Mouse (Mus musculus): ENCODE results near the gene Hoxd1. TPM values are rescaled to one million over a fixed set of nuclear protein-coding genes. Genes with fewer than 3 reads are reported as not detected.

Hoxd1 gene
- polyA plus RNA-seq, 2 experiments, result not detected

DNA sequence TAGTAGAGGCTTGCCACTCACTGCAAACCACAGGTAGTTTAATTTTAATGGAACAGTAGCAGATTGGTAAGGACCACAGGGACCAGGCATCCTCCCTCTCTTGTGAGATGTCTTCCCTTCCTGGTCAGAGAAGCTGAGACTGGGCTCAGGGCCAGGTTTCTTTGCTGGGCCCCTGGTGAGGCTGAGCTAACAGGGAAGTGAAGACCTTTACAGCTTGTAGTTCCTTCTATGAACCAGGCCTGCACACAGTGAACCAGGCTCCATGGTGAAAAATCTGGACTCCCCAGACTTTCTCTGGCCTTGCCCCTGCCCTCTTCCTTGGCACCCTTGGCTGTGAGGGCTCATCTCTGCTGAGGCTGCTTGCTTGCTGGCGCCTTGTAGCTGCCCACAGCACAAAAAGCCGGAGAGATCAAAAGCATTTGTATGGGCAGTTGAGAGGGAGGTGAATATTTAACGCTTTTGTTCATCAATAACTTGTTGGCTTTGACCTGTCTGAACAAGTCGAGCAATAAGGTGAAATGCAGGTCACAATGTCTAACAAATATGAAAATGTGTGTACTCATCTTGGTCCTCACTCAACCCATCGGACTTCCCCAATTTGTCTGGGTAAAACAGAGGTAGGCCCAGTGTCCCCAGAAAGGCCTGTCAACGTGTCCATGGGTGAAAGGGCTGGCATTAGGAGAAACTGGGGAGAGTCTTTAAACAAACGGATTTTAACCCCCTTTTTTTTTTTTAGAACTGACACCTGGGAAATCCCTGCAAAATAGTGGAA lies 38.4 kb upstream of the Hoxd1 start:
- ATAC-seq (ENCODE audit: insufficient read depth), result no peak
- DNase-seq (ENCODE audit: low read depth in 3 of 3, low spot score in 3 of 3), result no peak

DNA sequence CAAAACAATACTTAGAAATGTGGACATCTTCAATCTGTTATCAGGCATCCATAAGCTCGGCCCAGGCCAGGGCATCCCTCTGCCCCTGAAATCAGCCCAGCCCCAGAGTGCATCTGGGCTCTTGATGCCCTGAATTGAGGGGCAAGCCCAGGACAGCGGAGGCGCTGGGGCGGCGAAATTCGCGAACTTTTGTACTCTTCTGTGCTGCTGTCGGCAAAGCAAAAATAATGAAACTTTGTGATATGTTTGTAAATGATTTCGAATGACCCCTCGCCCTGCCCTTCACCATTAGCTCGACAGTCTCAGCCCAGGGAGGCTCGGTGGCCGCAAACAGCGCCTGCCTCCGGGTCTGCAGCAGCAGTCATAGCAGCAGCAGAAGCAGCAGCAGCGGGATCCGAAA lies 37.6 kb upstream of the Hoxd1 start:
- no peak overlapping the region for H3K9ac ChIP-seq (replicated peaks)
- H3K4me2 ChIP-seq (ENCODE audit: low read depth), result no peak overlapping the region
- H3K27ac ChIP-seq, result no peak overlapping the region
- ATAC-seq (ENCODE audit: insufficient read depth) (no peak), DNase-seq (ENCODE audit: low read depth in 3 of 3, low spot score in 3 of 3) (no peak)
- no peak overlapping the region for H3K4me3 ChIP-seq (ENCODE audit: insufficient read depth in 1 of 2, low read depth in 2 of 2, low read length in 2 of 2)
- H3K27me3 ChIP-seq (ENCODE audit: control insufficient read depth, insufficient read depth, low read length), result peaks cover 90% of the 10 kb centered on the region
- no peak for TF ChIP-seq CTCF (IDR thresholded peaks at IDR 0.05; ENCODE audit: low read depth)
- no peak for TF ChIP-seq EP300 (IDR thresholded peaks at IDR 0.05; ENCODE audit: low read depth)
- 32% methylated on average over 17 of the region's 17 CpGs for WGBS (ENCODE audit: insufficient replicate concordance)
- H3K9me3 ChIP-seq (ENCODE audit: control insufficient read depth, low read length), result no peaks in the 10 kb centered on the region
- no peaks in the 10 kb centered on the region for H3K4me1 ChIP-seq (replicated peaks; ENCODE audit: control insufficient read depth in 2 of 2, insufficient read depth in 2 of 2, low read length in 1 of 2)
- no peaks in the 10 kb centered on the region for H3K36me3 ChIP-seq (replicated peaks; ENCODE audit: control insufficient read depth, insufficient read depth, low read depth)

More for the DNA sequence above, 38.4 kb upstream of the Hoxd1 start:
- Histone ChIP-seq H3K27me3 (ENCODE audit: control insufficient read depth, insufficient read depth, low read length) (peaks cover 89% of the 10 kb centered on the region), H3K9me3 (ENCODE audit: control insufficient read depth, low read length) (no peaks in the 10 kb centered on the region), H3K36me3 (replicated peaks; ENCODE audit: control insufficient read depth, insufficient read depth, low read depth) (no peaks in the 10 kb centered on the region), H3K4me3 (ENCODE audit: insufficient read depth in 1 of 2, low read depth in 2 of 2, low read length in 2 of 2) (no peak overlapping the region), H3K27ac (no peak overlapping the region), H3K4me2 (ENCODE audit: low read depth) (no peak overlapping the region), H3K4me1 (replicated peaks; ENCODE audit: control insufficient read depth in 2 of 2, insufficient read depth in 2 of 2, low read length in 1 of 2) (no peaks in the 10 kb centered on the region), H3K9ac (replicated peaks) (no peak overlapping the region)
- TF ChIP-seq CTCF (IDR thresholded peaks at IDR 0.05; ENCODE audit: low read depth) (no peak), EP300 (IDR thresholded peaks at IDR 0.05; ENCODE audit: low read depth) (no peak)
- 30% methylated on average over 7 of the region's 7 CpGs for WGBS (ENCODE audit: insufficient replicate concordance)

DNA sequence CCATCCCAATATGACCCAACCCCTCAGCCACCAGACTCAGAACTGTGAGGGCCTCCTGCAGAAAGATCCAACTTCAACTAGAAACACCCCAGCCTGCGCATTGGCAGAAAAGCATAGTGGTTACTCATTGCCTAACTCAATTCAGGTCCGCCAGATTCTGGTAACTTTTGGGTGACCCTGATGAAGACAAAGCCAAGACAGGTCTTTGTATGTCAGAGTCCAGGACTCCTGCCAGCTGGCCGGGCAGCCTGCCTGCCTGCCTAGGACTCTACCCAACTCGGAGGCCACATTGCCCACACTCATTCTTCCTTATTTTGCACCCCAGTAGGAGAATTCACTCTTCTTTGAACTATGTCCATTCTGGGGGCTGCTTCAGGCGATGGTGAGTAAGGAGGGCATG lies 36.2 kb upstream of the Hoxd1 start, which contains the start of gene Gm28230:
Gene Gm28230, plus strand, starts transcription at position 178 of the 400 bp plus-strand sequence.
- 32% methylated on average over 5 of the region's 5 CpGs for WGBS (ENCODE audit: insufficient replicate concordance)

DNA sequence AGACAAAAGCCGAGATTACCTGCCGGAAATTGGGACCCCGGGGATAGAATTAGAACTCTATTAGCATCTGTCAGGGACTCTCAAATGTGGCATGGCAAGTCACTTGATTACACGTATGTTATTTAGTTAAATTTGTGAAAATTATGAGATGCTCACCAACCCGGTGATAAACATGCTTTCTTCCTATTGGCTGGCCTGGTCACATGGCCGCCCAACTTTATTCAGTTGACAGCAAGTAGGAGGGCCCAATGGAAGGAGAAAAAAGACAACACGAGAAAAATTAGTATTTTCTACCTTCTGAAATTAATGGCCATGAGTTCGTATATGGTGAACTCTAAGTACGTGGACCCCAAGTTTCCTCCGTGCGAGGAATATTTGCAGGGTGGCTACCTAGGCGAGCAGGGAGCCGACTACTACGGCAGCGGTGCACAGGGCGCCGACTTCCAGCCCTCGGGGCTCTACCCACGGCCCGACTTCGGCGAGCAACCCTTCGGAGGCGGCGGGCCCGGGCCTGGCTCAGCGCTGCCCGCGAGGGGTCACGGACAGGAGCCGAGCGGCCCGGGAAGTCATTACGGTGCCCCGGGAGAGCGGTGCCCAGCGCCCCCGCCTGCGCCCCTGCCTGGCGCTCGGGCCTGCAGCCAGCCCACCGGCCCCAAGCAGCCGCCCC lies 35.7 kb upstream of the Hoxd1 start:
- 7% methylated on average over 43 of the region's 43 CpGs for WGBS (ENCODE audit: insufficient replicate concordance)
- no peak overlapping the region for H3K9ac ChIP-seq (replicated peaks)
- DNase-seq (ENCODE audit: low read depth in 3 of 3, low spot score in 3 of 3) (no peak), ATAC-seq (ENCODE audit: insufficient read depth) (no peak)
- H3K36me3 ChIP-seq (replicated peaks; ENCODE audit: control insufficient read depth, insufficient read depth, low read depth), result no peaks in the 10 kb centered on the region
- H3K27ac ChIP-seq, result no peak overlapping the region
- no peak for TF ChIP-seq CTCF (IDR thresholded peaks at IDR 0.05; ENCODE audit: low read depth)
- TF ChIP-seq EP300 (IDR thresholded peaks at IDR 0.05; ENCODE audit: low read depth), result no peak
- H3K4me2 ChIP-seq (ENCODE audit: low read depth), result peak overlapping the region; percentile 18; the same call in 1 of the 2 replicates
- H3K4me1 ChIP-seq (replicated peaks; ENCODE audit: control insufficient read depth in 2 of 2, insufficient read depth in 2 of 2, low read length in 1 of 2), result no peaks in the 10 kb centered on the region
- H3K4me3 ChIP-seq (ENCODE audit: insufficient read depth in 1 of 2, low read depth in 2 of 2, low read length in 2 of 2), result no peak overlapping the region
- no peaks in the 10 kb centered on the region for H3K9me3 ChIP-seq (ENCODE audit: control insufficient read depth, low read length)
- H3K27me3 ChIP-seq (ENCODE audit: control insufficient read depth, insufficient read depth, low read length), result peaks cover 92% of the 10 kb centered on the region

More for the DNA sequence above, 36.2 kb upstream of the Hoxd1 start, which contains the start of gene Gm28230:
- H3K27ac ChIP-seq, result no peak within 1 kb of the TSS
- no peaks in the 10 kb centered on the region for H3K4me1 ChIP-seq (replicated peaks; ENCODE audit: control insufficient read depth in 2 of 2, insufficient read depth in 2 of 2, low read length in 1 of 2)
- TF ChIP-seq EP300 (IDR thresholded peaks at IDR 0.05; ENCODE audit: low read depth), result no peak
- no peak for TF ChIP-seq CTCF (IDR thresholded peaks at IDR 0.05; ENCODE audit: low read depth)
- DNase-seq (ENCODE audit: low read depth in 3 of 3, low spot score in 3 of 3), result no peak
- peaks cover 92% of the 10 kb centered on the region for H3K27me3 ChIP-seq (ENCODE audit: control insufficient read depth, insufficient read depth, low read length)
- H3K4me2 ChIP-seq (ENCODE audit: low read depth), result peak within 1 kb of the TSS; percentile 18; the same call in 1 of the 2 replicates
- no peak for ATAC-seq (ENCODE audit: insufficient read depth)
- no peaks in the 10 kb centered on the region for H3K36me3 ChIP-seq (replicated peaks; ENCODE audit: control insufficient read depth, insufficient read depth, low read depth)
- no peak within 1 kb of the TSS for H3K4me3 ChIP-seq (ENCODE audit: insufficient read depth in 1 of 2, low read depth in 2 of 2, low read length in 2 of 2)
- no peak within 1 kb of the TSS for H3K9ac ChIP-seq (replicated peaks)
- no peaks in the 10 kb centered on the region for H3K9me3 ChIP-seq (ENCODE audit: control insufficient read depth, low read length)

DNA sequence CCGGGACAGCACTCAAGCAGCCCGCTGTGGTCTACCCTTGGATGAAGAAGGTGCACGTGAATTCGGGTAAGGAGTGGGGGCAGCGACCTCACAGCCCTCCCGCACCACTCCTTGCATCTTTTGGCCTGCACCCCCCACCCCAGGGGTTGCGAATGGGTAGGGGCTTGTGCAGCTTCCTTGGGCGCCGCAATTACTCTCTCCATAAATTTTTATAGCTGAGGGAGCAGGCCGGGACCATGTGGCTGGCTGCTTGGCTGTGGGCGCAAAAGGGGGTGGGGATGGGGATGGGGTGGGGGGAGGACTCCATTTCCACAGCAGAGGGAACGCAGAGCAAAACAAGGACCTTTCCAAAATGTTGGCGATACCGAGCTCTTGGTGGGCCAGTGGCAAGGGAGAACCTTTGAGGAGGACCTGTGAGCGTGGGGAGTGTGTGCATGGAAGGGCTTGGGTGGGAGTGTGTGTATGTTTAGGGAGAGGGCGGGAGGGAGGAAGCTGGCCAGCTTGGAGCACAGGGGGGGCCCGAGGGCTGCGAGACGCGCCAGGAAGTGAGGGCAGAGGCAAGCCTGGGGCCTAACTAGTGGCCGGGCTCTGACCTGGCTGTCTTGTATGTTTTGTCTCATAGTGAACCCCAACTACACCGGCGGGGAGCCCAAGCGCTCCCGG lies 35.0 kb upstream of the Hoxd1 start:
- Histone ChIP-seq H3K4me2 (ENCODE audit: low read depth) (no peak overlapping the region), H3K36me3 (replicated peaks; ENCODE audit: control insufficient read depth, insufficient read depth, low read depth) (no peaks in the 10 kb centered on the region), H3K4me3 (ENCODE audit: insufficient read depth in 1 of 2, low read depth in 2 of 2, low read length in 2 of 2) (no peak overlapping the region), H3K4me1 (replicated peaks; ENCODE audit: control insufficient read depth in 2 of 2, insufficient read depth in 2 of 2, low read length in 1 of 2) (no peaks in the 10 kb centered on the region), H3K27me3 (ENCODE audit: control insufficient read depth, insufficient read depth, low read length) (peaks cover 94% of the 10 kb centered on the region), H3K9ac (replicated peaks) (no peak overlapping the region), H3K27ac (no peak overlapping the region), H3K9me3 (ENCODE audit: control insufficient read depth, low read length) (no peaks in the 10 kb centered on the region)
- TF ChIP-seq EP300 (IDR thresholded peaks at IDR 0.05; ENCODE audit: low read depth) (no peak), CTCF (IDR thresholded peaks at IDR 0.05; ENCODE audit: low read depth) (no peak)
- WGBS (ENCODE audit: insufficient replicate concordance), result 10% methylated on average over 25 of the region's 25 CpGs
- DNase-seq (ENCODE audit: low read depth in 3 of 3, low spot score in 3 of 3), result no peak
- ATAC-seq (ENCODE audit: insufficient read depth), result no peak
